Mouse (Mus musculus): ENCODE data around the gene Gstt4.

- TF ChIP-seq CTCF (IDR thresholded peaks at IDR 0.05; ENCODE audit: extremely low read depth, insufficient read depth, insufficient read length, insufficient replicate concordance) (no peak), POLR2A (IDR thresholded peaks at IDR 0.05; ENCODE audit: low read depth, low read length) (no peak)
Measured at GRCm38 (mm10) chr10:75861587-75861986, 39.2 kb upstream of the Gstt4 start.
